Mouse (Mus musculus): ENCODE results near the gene Ubald2.

Ubald2 gene

GRCm38 (mm10) chr11:116434287-116434966 is 533 bp downstream of the Ubald2 start:
- DNase-seq (ENCODE audit: low spot score) = peak; percentile 63

GRCm38 (mm10) chr11:116434967-116435752 is 1.3 kb downstream of the Ubald2 start:
- DNase-seq (ENCODE audit: low spot score) = no peak

GRCm38 (mm10) chr11:116435992-116436724 is 2.3 kb downstream of the Ubald2 start:
- DNase-seq (ENCODE audit: low spot score) = no peak

- no peak for DNase-seq (ENCODE audit: low spot score)
Observed at GRCm38 (mm10) chr11:116436725-116437331, 2.9 kb downstream of the Ubald2 start.

GRCm38 (mm10) chr11:116437541-116437940 is 3.6 kb downstream of the Ubald2 start:
- DNase-seq (ENCODE audit: low spot score) = no peak

- DNase-seq (ENCODE audit: low spot score) = no peak
Observed at GRCm38 (mm10) chr11:116439269-116440240, 5.7 kb downstream of the Ubald2 start.

- DNase-seq (ENCODE audit: low spot score) = no peak
Observed at GRCm38 (mm10) chr11:116440408-116441068, 6.6 kb downstream of the Ubald2 start.

- no peak for DNase-seq (ENCODE audit: low spot score)
Observed at GRCm38 (mm10) chr11:116442129-116442866, 8.4 kb downstream of the Ubald2 start.

GRCm38 (mm10) chr11:116442867-116443177 is 8.9 kb downstream of the Ubald2 start:
- DNase-seq (ENCODE audit: low spot score) = no peak

- no peak for DNase-seq (ENCODE audit: low spot score)
Observed at GRCm38 (mm10) chr11:116443311-116443710, 9.4 kb downstream of the Ubald2 start.

GRCm38 (mm10) chr11:116443935-116444334 is 10.0 kb downstream of the Ubald2 start:
- no peak for DNase-seq (ENCODE audit: low spot score)

GRCm38 (mm10) chr11:116445596-116446307 is 11.9 kb downstream of the Ubald2 start:
- peak; percentile 95 for DNase-seq (ENCODE audit: low spot score)

GRCm38 (mm10) chr11:116446308-116446887 is 12.5 kb downstream of the Ubald2 start:
- DNase-seq (ENCODE audit: low spot score) = no peak

- no peak for DNase-seq (ENCODE audit: low spot score)
Observed at GRCm38 (mm10) chr11:116447822-116448221, 13.9 kb downstream of the Ubald2 start.

- no peak for DNase-seq (ENCODE audit: low spot score)
Observed at GRCm38 (mm10) chr11:116449341-116449740, 15.4 kb downstream of the Ubald2 start.

GRCm38 (mm10) chr11:116453889-116454288 is 20.0 kb downstream of the Ubald2 start:
- no peak for DNase-seq (ENCODE audit: low spot score)

- DNase-seq (ENCODE audit: low spot score) = no peak
Observed at GRCm38 (mm10) chr11:116456234-116456633, 22.3 kb downstream of the Ubald2 start.

GRCm38 (mm10) chr11:116459786-116460185 is 25.9 kb downstream of the Ubald2 start:
- no peak for DNase-seq (ENCODE audit: low spot score)

- no peak for DNase-seq (ENCODE audit: low spot score)
Observed at GRCm38 (mm10) chr11:116463338-116463737, 29.4 kb downstream of the Ubald2 start.

All from ovary, postnatal 10 days (tissue).